Mouse (Mus musculus): Measurements from ENCODE around the gene A630001G21Rik. TPM values are rescaled to one million over a fixed set of nuclear protein-coding genes. Genes with fewer than 3 reads are reported as not detected.

Gene A630001G21Rik
- total and polyA plus RNA-seq, 3 experiments = 15.4 to 24.0 TPM; not detected in 1

- H3K79me2 ChIP-seq (ENCODE audit: control insufficient read depth, insufficient read depth, low read length, poor library complexity) = peaks cover 13% of the 10 kb centered on the region
- no peak overlapping the region for H3K9ac ChIP-seq (ENCODE audit: control insufficient read depth, low read depth, low read length, poor library complexity, severe bottlenecking)
- H3K27ac ChIP-seq (ENCODE audit: control insufficient read depth, low read depth, low read length) = no peak overlapping the region
- no peak for DNase-seq (ENCODE audit: low read depth, low spot score)
- no peaks in the 10 kb centered on the region for H3K27me3 ChIP-seq (ENCODE audit: control insufficient read depth in 1 of 2, insufficient read depth in 2 of 2, low read length in 2 of 2)
- H3K4me3 ChIP-seq (ENCODE audit: control insufficient read depth in 1 of 2, insufficient read depth in 1 of 2, low read depth in 2 of 2, low read length in 2 of 2) = no peak overlapping the region
- no peaks in the 10 kb centered on the region for H3K9me3 ChIP-seq (replicated peaks; ENCODE audit: insufficient read depth, low read length)
- no peak for TF ChIP-seq HCFC1 (IDR thresholded peaks at IDR 0.05; ENCODE audit: low read depth, low read length)
- no peak for TF ChIP-seq RCOR1 (IDR thresholded peaks at IDR 0.05; ENCODE audit: low read depth, low read length)
- no peak for TF ChIP-seq CTCF (IDR thresholded peaks at IDR 0.05 in 2 of 3, conservative IDR thresholded peaks at IDR 0.05 in 1 of 3; ENCODE audit: control insufficient read depth in 1 of 3, insufficient read depth in 1 of 3, low read depth in 2 of 3, low read length in 3 of 3, poor library complexity in 1 of 3, severe bottlenecking in 1 of 3)
- H3K36me3 ChIP-seq (ENCODE audit: control insufficient read depth in 1 of 2, insufficient read depth in 2 of 2, low read length in 2 of 2) = peaks cover 0 to 7% of the 10 kb centered on the region in 2 experiments; a peak in 2 of 4 replicates
- peaks cover 5 to 10% of the 10 kb centered on the region in 2 experiments; a peak in 3 of 4 replicates for H3K4me1 ChIP-seq (ENCODE audit: control insufficient read depth in 1 of 2, insufficient read depth in 2 of 2, low read length in 2 of 2)
Measured at GRCm38 (mm10) chr1:85739000-85739399, 39.4 kb downstream of the A630001G21Rik start.

GRCm38 (mm10) chr1:85736355-85737184 is 41.9 kb downstream of the A630001G21Rik start:
- peaks cover 0 to 7% of the 10 kb centered on the region in 2 experiments; a peak in 2 of 4 replicates for H3K36me3 ChIP-seq (ENCODE audit: control insufficient read depth in 1 of 2, insufficient read depth in 2 of 2, low read length in 2 of 2)
- H3K4me1 ChIP-seq (ENCODE audit: control insufficient read depth in 1 of 2, insufficient read depth in 2 of 2, low read length in 2 of 2) = peaks cover 5 to 10% of the 10 kb centered on the region in 2 experiments; a peak in 3 of 4 replicates
- peak overlapping the region; percentile 80 for H3K9ac ChIP-seq (ENCODE audit: control insufficient read depth, low read depth, low read length, poor library complexity, severe bottlenecking)
- peaks cover 13% of the 10 kb centered on the region for H3K79me2 ChIP-seq (ENCODE audit: control insufficient read depth, insufficient read depth, low read length, poor library complexity)
- peak overlapping the region; percentile 90 for H3K27ac ChIP-seq (ENCODE audit: control insufficient read depth, low read depth, low read length)
- peak; percentile 94 for DNase-seq (ENCODE audit: low read depth, low spot score)
- no peaks in the 10 kb centered on the region for H3K27me3 ChIP-seq (ENCODE audit: control insufficient read depth in 1 of 2, insufficient read depth in 2 of 2, low read length in 2 of 2)
- H3K9me3 ChIP-seq (replicated peaks; ENCODE audit: insufficient read depth, low read length) = no peaks in the 10 kb centered on the region
- peak overlapping the region; percentile 68 to 80 for H3K4me3 ChIP-seq (ENCODE audit: control insufficient read depth in 1 of 2, insufficient read depth in 1 of 2, low read depth in 2 of 2, low read length in 2 of 2)
- TF ChIP-seq BHLHE40 (IDR thresholded peaks at IDR 0.05; ENCODE audit: borderline replicate concordance, low read depth, low read length) (no peak), USF1 (IDR thresholded peaks at IDR 0.05; ENCODE audit: low read depth, low read length) (peak; percentile 37; the same call in 1 of the 2 replicates), ZNF384 (IDR thresholded peaks at IDR 0.05; ENCODE audit: low read depth, low read length) (no peak), POLR2A (IDR thresholded peaks at IDR 0.05; ENCODE audit: control insufficient read depth in 1 of 2, insufficient read depth in 1 of 2, low read depth in 1 of 2, low read length in 2 of 2, poor library complexity in 1 of 2) (0 out of 4 replicates have a peak, but pooled peaks of 1 of the 2 experiments have one; percentile 34), NRF1 (IDR thresholded peaks at IDR 0.05; ENCODE audit: insufficient read depth, low read depth, low read length, poor library complexity, severe bottlenecking) (no peak), MEF2A (IDR thresholded peaks at IDR 0.05; ENCODE audit: extremely low read depth, insufficient replicate concordance, low read depth, low read length, poor library complexity, severe bottlenecking) (no peak), HCFC1 (IDR thresholded peaks at IDR 0.05; ENCODE audit: low read depth, low read length) (peak; percentile 67), CHD1 (IDR thresholded peaks at IDR 0.05; ENCODE audit: low read depth, low read length) (0 out of 2 replicates have a peak, but pooled peaks have one; percentile 65), ZMIZ1 (IDR thresholded peaks at IDR 0.05; ENCODE audit: low read depth, low read length) (peak; percentile 59; the same call in 1 of the 2 replicates), CHD2 (IDR thresholded peaks at IDR 0.05; ENCODE audit: low read length) (no peak), MYC (IDR thresholded peaks at IDR 0.05; ENCODE audit: low read depth, low read length) (peak; percentile 92), ETS1 (IDR thresholded peaks at IDR 0.05; ENCODE audit: low read depth, low read length) (no peak), TCF12 (IDR thresholded peaks at IDR 0.05; ENCODE audit: low read depth, low read length) (no peak; the same call in 1 of the 2 replicates), SMC3 (IDR thresholded peaks at IDR 0.05; ENCODE audit: low read depth, low read length) (peak; percentile 100), MAX (IDR thresholded peaks at IDR 0.05; ENCODE audit: low read length) (no peak; the same call in none of the 2 replicates), EP300 (IDR thresholded peaks at IDR 0.05; ENCODE audit: low read depth in 1 of 2, low read length in 2 of 2) (peak in 1 of 2 experiments; percentile 7; a peak in 1 of 4 replicates), KAT2A (conservative IDR thresholded peaks at IDR 0.05; ENCODE audit: low read depth, low read length) (no peak; the same call in 1 of the 2 replicates), POLR2AphosphoS5 (IDR thresholded peaks at IDR 0.05; ENCODE audit: borderline replicate concordance, low read depth, low read length) (no peak), TBP (IDR thresholded peaks at IDR 0.05; ENCODE audit: low read depth, low read length) (peak; percentile 76), ZKSCAN1 (IDR thresholded peaks at IDR 0.05; ENCODE audit: low read depth, low read length) (no peak), ELF1 (IDR thresholded peaks at IDR 0.05; ENCODE audit: low read depth, low read length) (no peak), RCOR1 (IDR thresholded peaks at IDR 0.05; ENCODE audit: low read depth, low read length) (0 out of 2 replicates have a peak, but pooled peaks have one; percentile 2), MAFK (IDR thresholded peaks at IDR 0.05; ENCODE audit: borderline replicate concordance, low read depth, low read length) (no peak), POLR2AphosphoS2 (IDR thresholded peaks at IDR 0.05; ENCODE audit: low read length) (no peak), CTCF (IDR thresholded peaks at IDR 0.05 in 2 of 3, conservative IDR thresholded peaks at IDR 0.05 in 1 of 3; ENCODE audit: control insufficient read depth in 1 of 3, insufficient read depth in 1 of 3, low read depth in 2 of 3, low read length in 3 of 3, poor library complexity in 1 of 3, severe bottlenecking in 1 of 3) (peak; percentile 80 to 99 (median 92)), SIN3A (IDR thresholded peaks at IDR 0.05; ENCODE audit: low read length) (peak; percentile 93), JUND (IDR thresholded peaks at IDR 0.05; ENCODE audit: low read depth, low read length) (peak; percentile 68; the same call in 1 of the 2 replicates)

Measured in MEL (cell line).